Mouse (Mus musculus): ENCODE data around the gene Ndufab1. TPM values are rescaled to one million over a fixed set of nuclear protein-coding genes. Genes with fewer than 3 reads are reported as not detected.

Gene Ndufab1
- polyA plus RNA-seq, 1 experiment from 2014 or later = 623 TPM

DNA sequence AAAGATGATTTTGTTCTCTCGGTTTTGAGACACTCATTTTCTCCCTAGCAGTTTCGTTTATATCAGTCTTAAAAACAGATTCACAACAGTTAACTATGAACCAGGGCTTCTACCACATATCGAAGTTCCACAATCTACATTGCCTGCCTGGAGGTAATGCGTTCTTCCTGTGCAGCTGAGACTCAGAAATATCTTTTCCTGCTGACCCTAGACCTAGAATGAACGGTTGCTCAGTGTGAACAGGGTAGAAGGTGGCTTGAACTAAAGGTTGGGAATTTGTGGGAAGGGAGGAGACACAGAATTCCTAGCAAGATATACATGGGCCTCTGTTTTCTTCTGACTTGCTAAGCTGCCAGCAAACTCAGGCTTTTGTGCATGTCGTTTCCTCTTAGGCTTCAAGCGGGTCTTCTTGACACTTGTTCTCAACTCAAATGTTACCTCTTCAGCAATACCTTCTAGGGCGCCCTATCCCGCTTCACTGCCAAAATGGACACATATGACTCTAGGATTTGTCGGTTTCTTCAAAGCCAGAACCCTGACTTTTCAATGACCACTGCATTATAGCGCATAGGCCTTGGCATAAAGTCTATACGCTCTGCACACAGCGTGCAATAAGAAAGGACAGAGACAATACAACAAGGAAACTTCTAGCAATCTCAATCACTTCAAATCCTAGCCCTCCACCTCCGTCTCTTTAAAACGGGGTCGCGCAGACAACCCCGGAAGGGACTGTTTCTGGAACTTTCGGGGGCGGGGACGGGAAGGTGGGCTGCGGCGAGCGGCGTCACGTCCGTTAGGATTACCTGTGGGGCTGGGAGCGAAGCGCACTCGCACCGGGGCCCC is 35.4 kb downstream of the Ndufab1 start:
- H3K27ac ChIP-seq = peak overlapping the region; percentile 93
- H3K36me3 ChIP-seq = peaks cover 36% of the 10 kb centered on the region
- no peaks in the 10 kb centered on the region for H3K9me3 ChIP-seq
- peak overlapping the region; percentile 100 for H3K4me3 ChIP-seq
- H3K4me1 ChIP-seq = peaks cover 31% of the 10 kb centered on the region
- H3K4me2 ChIP-seq = peak overlapping the region; percentile 80
- peak overlapping the region; percentile 99 for H3K9ac ChIP-seq
- WGBS = 18% methylated on average over 31 of the region's 31 CpGs
- no peaks in the 10 kb centered on the region for H3K27me3 ChIP-seq
- ATAC-seq (ENCODE audit: insufficient number of reproducible peaks, insufficient read depth, low FRiP score, low TSS enrichment, low read depth) = no peak; the same call in 1 of the 2 replicates

DNA sequence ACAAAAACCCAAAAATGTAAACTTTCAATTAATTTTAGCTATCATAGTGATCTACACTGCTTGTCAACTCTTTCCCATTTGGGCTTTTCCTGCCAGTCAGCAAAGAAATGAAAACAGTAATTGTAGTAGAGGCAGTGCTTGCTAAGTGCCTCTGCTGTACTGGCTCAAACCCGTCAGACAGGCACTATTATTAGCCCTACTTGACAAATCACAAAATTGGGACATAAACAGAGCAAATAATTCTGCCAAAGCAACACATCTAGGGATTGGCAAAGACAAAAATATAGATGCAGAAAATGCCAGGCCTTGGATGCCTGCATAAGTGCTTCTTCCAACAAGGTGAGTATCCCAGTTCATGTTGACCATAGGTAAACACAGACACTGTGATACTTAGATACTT is 36.0 kb downstream of the Ndufab1 start:
- peaks cover 31% of the 10 kb centered on the region for H3K4me1 ChIP-seq
- peaks cover 31% of the 10 kb centered on the region for H3K36me3 ChIP-seq
- H3K27me3 ChIP-seq = no peaks in the 10 kb centered on the region
- no peak for ATAC-seq (ENCODE audit: insufficient number of reproducible peaks, insufficient read depth, low FRiP score, low TSS enrichment, low read depth)
- H3K4me3 ChIP-seq = peak overlapping the region; percentile 100; the same call in 1 of the 2 replicates
- no peaks in the 10 kb centered on the region for H3K9me3 ChIP-seq
- 0 out of 2 replicates have a peak overlapping the region, but pooled peaks have one; percentile 99 for H3K9ac ChIP-seq
- WGBS = 69% methylated on average over 1 of the region's 1 CpGs
- H3K4me2 ChIP-seq = peak overlapping the region; percentile 80
- H3K27ac ChIP-seq = no peak overlapping the region

DNA sequence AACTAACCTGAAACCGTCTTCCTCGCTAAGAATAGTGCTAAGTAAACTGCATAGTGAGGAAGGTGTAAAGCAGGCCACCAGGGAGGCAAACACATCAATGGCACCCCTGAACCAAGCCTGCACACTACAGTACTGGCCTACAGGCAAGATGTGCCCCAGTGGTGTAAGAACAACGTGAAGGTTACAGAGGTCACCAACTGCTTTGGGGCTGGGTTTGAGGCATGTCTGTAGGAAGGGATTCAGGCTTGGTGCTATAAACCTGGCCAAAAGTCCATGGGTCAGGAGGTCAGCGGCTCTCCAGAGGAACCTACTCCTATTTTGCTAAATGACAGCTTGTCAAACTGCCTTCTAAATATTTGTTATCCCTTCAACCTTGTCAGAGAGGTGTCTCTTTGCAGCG is 45.1 kb downstream of the Ndufab1 start:
- Histone ChIP-seq H3K4me2 (no peak overlapping the region), H3K36me3 (peaks cover 57% of the 10 kb centered on the region), H3K27ac (no peak overlapping the region), H3K27me3 (no peaks in the 10 kb centered on the region), H3K4me1 (no peaks in the 10 kb centered on the region), H3K9me3 (no peaks in the 10 kb centered on the region), H3K9ac (no peak overlapping the region), H3K4me3 (no peak overlapping the region)
- ATAC-seq (ENCODE audit: insufficient number of reproducible peaks, insufficient read depth, low FRiP score, low TSS enrichment, low read depth) = no peak
- WGBS = 89% methylated on average over 5 of the region's 5 CpGs

DNA sequence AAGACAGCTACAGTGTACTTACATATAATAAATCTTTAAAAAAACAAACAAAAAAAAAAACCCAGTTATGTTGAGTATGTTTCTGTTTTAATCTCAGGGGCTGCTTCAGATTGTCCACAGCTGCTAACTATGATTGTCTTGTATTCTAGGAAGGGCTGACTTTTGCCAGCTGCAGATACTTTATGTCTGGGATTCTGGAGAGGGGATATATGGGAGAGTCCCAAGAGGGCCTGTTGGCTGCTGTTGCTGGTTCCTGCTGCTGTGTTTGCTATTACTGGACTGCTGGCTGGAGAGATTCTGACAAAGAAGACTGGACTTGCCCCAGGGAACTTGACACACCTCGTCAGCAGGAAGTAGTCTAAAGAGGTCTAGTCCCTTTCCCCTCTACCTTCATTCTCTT is 50.9 kb downstream of the Ndufab1 start:
- WGBS = 64% methylated on average over 1 of the region's 1 CpGs
- H3K9ac ChIP-seq = no peak overlapping the region

DNA sequence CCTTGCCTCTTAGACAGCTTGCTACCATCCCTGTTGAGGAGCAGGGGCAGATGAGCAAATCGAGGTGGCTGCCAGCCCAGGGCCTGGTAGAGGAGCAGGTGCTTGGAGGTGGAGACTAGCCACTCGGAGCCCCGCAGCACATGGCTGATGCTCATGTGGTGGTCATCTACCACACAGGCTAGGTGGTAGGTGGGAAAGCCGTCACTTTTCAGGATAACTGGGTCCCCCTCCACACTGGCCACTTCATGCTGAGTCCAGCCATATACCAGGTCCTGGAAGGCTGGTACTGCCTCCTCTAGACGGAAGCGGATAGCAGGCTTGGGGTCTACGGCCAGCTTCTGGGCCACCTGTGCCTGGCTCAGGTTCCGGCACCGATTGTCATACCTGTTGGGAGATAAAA is 53.5 kb downstream of the Ndufab1 start:
- WGBS = 92% methylated on average over 9 of the region's 9 CpGs
- Histone ChIP-seq H3K4me3 (no peak overlapping the region), H3K4me1 (no peaks in the 10 kb centered on the region), H3K27me3 (no peaks in the 10 kb centered on the region), H3K27ac (no peak overlapping the region), H3K36me3 (peaks cover 45% of the 10 kb centered on the region), H3K9me3 (no peaks in the 10 kb centered on the region), H3K4me2 (no peak overlapping the region), H3K9ac (no peak overlapping the region)
- 0 out of 2 replicates have a peak, but pooled peaks have one; percentile 48 for ATAC-seq (ENCODE audit: insufficient number of reproducible peaks, insufficient read depth, low FRiP score, low TSS enrichment, low read depth)

More for the DNA sequence above, 50.9 kb downstream of the Ndufab1 start:
- Histone ChIP-seq H3K36me3 (peaks cover 62% of the 10 kb centered on the region), H3K4me2 (no peak overlapping the region), H3K9me3 (no peaks in the 10 kb centered on the region), H3K4me3 (no peak overlapping the region), H3K27ac (no peak overlapping the region), H3K27me3 (no peaks in the 10 kb centered on the region), H3K4me1 (no peaks in the 10 kb centered on the region)
- ATAC-seq (ENCODE audit: insufficient number of reproducible peaks, insufficient read depth, low FRiP score, low TSS enrichment, low read depth) = no peak

DNA sequence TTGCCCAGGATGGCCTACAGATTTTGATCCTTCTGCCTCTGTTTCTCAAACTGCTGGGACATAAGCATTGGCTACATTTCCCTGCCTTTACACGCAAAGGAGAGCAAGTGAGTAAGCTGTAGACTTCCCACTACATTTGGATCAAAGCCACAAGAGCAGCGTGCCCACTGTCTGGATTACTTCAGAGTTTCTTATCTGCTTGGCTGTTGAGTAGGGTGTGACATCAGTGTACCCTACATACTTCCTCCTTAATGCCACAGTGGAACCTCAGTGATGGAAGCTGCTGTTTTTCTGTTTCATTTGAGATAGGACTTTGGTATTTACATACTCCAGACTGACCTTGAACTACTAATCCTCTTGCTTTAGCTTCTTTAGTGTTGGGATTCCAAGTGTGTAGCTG is 54.9 kb downstream of the Ndufab1 start:
- 90% methylated on average over 2 of the region's 2 CpGs for WGBS
- H3K36me3 ChIP-seq = peaks cover 49% of the 10 kb centered on the region

DNA sequence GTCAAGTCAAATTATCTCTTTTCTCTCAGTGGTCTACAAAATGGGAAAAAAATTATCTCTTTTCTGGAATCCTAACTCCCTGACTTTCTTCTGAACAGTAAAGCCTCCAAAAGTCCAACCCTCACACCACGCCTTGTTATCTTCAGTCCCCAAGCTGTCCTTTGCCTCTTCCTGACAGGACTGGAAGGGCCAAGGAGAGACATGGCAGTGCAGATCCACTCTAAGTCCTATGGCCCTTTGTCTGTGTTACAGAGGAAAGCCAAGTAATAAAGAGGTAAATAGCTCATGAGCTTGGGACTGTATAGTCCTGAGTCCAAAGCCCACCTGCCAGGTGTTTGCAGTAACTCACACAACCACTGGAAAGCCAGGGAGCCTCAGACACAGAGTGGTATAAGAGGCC is 56.0 kb downstream of the Ndufab1 start:
- Histone ChIP-seq H3K4me3 (no peak overlapping the region), H3K36me3 (peaks cover 50% of the 10 kb centered on the region)

More for the DNA sequence above, 54.9 kb downstream of the Ndufab1 start:
- Histone ChIP-seq H3K4me1 (no peaks in the 10 kb centered on the region), H3K9me3 (no peaks in the 10 kb centered on the region), H3K27ac (no peak overlapping the region), H3K4me2 (no peak overlapping the region), H3K4me3 (no peak overlapping the region), H3K9ac (no peak overlapping the region), H3K27me3 (no peaks in the 10 kb centered on the region)
- ATAC-seq (ENCODE audit: insufficient number of reproducible peaks, insufficient read depth, low FRiP score, low TSS enrichment, low read depth) = no peak

DNA sequence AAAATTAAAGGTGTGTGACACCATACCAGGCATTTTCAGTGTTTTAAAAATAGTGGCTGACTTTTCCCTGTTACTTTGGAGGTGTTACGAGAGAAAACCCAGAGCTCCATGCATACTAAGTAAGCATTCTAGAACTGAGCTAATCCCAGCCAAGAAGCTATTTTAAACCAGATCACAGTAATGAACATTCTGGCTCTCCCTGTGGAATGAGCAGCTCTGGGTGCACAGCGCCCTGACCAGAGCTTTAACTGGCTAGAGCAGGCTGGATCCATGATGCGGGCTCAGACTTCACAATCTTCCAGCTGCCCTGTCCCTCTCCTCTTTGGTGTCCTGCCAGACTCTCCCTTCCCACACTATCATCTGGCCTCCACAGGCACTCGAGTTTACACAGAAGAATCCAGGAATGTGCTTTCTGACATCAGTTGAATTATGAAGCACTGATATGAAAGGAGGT is 56.5 kb downstream of the Ndufab1 start:
- H3K27ac ChIP-seq = no peak overlapping the region
- 82% methylated on average over 4 of the region's 4 CpGs for WGBS
- H3K9me3 ChIP-seq = no peaks in the 10 kb centered on the region
- no peaks in the 10 kb centered on the region for H3K27me3 ChIP-seq
- no peak overlapping the region for H3K4me3 ChIP-seq
- H3K4me2 ChIP-seq = no peak overlapping the region
- no peaks in the 10 kb centered on the region for H3K4me1 ChIP-seq
- H3K36me3 ChIP-seq = peaks cover 51% of the 10 kb centered on the region
- H3K9ac ChIP-seq = no peak overlapping the region
- ATAC-seq (ENCODE audit: insufficient number of reproducible peaks, insufficient read depth, low FRiP score, low TSS enrichment, low read depth) = no peak

More for the DNA sequence above, 56.0 kb downstream of the Ndufab1 start:
- Histone ChIP-seq H3K9me3 (no peaks in the 10 kb centered on the region), H3K27ac (no peak overlapping the region), H3K4me1 (no peaks in the 10 kb centered on the region), H3K4me2 (no peak overlapping the region), H3K27me3 (no peaks in the 10 kb centered on the region), H3K9ac (no peak overlapping the region)
- 98% methylated on average over 1 of the region's 1 CpGs for WGBS
- ATAC-seq (ENCODE audit: insufficient number of reproducible peaks, insufficient read depth, low FRiP score, low TSS enrichment, low read depth) = no peak

DNA sequence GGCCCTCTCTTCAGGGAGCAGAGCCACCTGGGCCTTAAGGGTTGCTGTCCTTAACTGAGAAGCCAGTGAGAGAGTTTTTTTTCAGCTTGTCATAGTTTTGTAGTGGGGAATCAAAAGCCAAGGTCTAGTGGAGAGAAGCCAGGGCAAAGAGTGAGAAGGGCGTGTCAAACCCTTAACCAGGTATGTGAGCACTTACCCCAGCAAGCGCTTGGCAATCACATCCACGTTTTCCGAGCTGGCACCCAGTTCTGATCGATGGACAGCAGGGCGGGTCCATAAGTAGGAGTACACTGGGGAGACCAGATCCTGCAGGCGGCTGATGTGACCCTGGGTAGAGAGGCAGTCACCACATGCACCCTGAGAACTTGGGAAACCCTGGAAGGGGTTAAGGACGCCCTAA is 57.6 kb downstream of the Ndufab1 start:
- Histone ChIP-seq H3K9me3 (no peaks in the 10 kb centered on the region), H3K9ac (no peak overlapping the region), H3K4me1 (no peaks in the 10 kb centered on the region), H3K27me3 (no peaks in the 10 kb centered on the region), H3K27ac (no peak overlapping the region), H3K4me2 (no peak overlapping the region), H3K4me3 (no peak overlapping the region), H3K36me3 (peaks cover 58% of the 10 kb centered on the region)
- WGBS = 85% methylated on average over 8 of the region's 8 CpGs
- ATAC-seq (ENCODE audit: insufficient number of reproducible peaks, insufficient read depth, low FRiP score, low TSS enrichment, low read depth) = no peak

Other genes starting within 250 kb of the Ndufab1 start
- 0.23 and 0.37 TPM in 2 replicates for gene Scnn1b, start 236.8 kb downstream of the Ndufab1 start, polyA plus RNA-seq (2015; fragmentation: Nextera tagmentation; extraction: Ambion mirVana)
- 20.4 and 24.8 TPM in 2 replicates for gene Cog7, start 120.2 kb downstream of the Ndufab1 start, polyA plus RNA-seq (2015; fragmentation: Nextera tagmentation; extraction: Ambion mirVana)
- 96.7 and 96.9 TPM in 2 replicates for gene Gga2, start 80.7 kb downstream of the Ndufab1 start, polyA plus RNA-seq (2015; fragmentation: Nextera tagmentation; extraction: Ambion mirVana)
- gene Ubfd1, start 34.7 kb downstream of the Ndufab1 start, polyA plus RNA-seq (2015; fragmentation: Nextera tagmentation; extraction: Ambion mirVana) = 73.4 and 76.9 TPM in 2 replicates
- 14.4 and 14.7 TPM in 2 replicates for gene Ears2, start 34.6 kb downstream of the Ndufab1 start, polyA plus RNA-seq (2015; fragmentation: Nextera tagmentation; extraction: Ambion mirVana)
- gene Palb2, start 31.1 kb upstream of the Ndufab1 start, polyA plus RNA-seq (2015; fragmentation: Nextera tagmentation; extraction: Ambion mirVana) = 14.7 and 16.2 TPM in 2 replicates
- 128 and 129 TPM in 2 replicates for gene Dctn5, start 31.2 kb upstream of the Ndufab1 start, polyA plus RNA-seq (2015; fragmentation: Nextera tagmentation; extraction: Ambion mirVana)
- 112 and 125 TPM in 2 replicates for gene Plk1, start 57.6 kb upstream of the Ndufab1 start, polyA plus RNA-seq (2015; fragmentation: Nextera tagmentation; extraction: Ambion mirVana)
- gene Ern2, start 84.3 kb upstream of the Ndufab1 start, polyA plus RNA-seq (2015; fragmentation: Nextera tagmentation; extraction: Ambion mirVana) = not detected in 2 replicates
- 0.48 TPM in 1 of 2 replicates, not detected in the other for gene Chp2, start 117.6 kb upstream of the Ndufab1 start, polyA plus RNA-seq (2015; fragmentation: Nextera tagmentation; extraction: Ambion mirVana)
- 5.9 and 6.1 TPM in 2 replicates for gene Prkcb, start 186.9 kb upstream of the Ndufab1 start, polyA plus RNA-seq (2015; fragmentation: Nextera tagmentation; extraction: Ambion mirVana)

All from embryonic facial prominence, embryonic 13.5 days (tissue).